Mouse (Mus musculus): Measurements from ENCODE around the gene Gm9887. TPM values are rescaled to one million over a fixed set of nuclear protein-coding genes. Genes with fewer than 3 reads are reported as not detected.

The Gm9887 gene
- polyA plus RNA-seq (2015; fragmentation: Nextera tagmentation; extraction: Ambion mirVana), result 1.7 and 2.0 TPM in 2 replicates

- peak; percentile 94 for ATAC-seq
- WGBS, result under 1% methylated on average over 110 of the region's 121 CpGs
- peak within 1 kb of the TSS; percentile 74 for H3K4me2 ChIP-seq (replicated peaks)
- peak within 1 kb of the TSS; percentile 99 for H3K4me3 ChIP-seq (replicated peaks)
- H3K27ac ChIP-seq, result peak within 1 kb of the TSS; percentile 98
- no peaks in the 10 kb centered on the region for H3K9me3 ChIP-seq
- H3K4me1 ChIP-seq (replicated peaks), result peaks cover 6% of the 10 kb centered on the region; the same call in 1 of the 2 replicates
- no peaks in the 10 kb centered on the region for H3K27me3 ChIP-seq (replicated peaks)
- H3K36me3 ChIP-seq, result no peaks in the 10 kb centered on the region
- peak within 1 kb of the TSS; percentile 95 for H3K9ac ChIP-seq
Observed at GRCm38 (mm10) chr12:69371854-69372671, at the start of gene Gm9887, which contains the start of gene Arf6. TSS of gene Gm9887 (minus strand) at chr12:69372458. TSS of gene Arf6 (plus strand) at chr12:69372150.

DNA sequence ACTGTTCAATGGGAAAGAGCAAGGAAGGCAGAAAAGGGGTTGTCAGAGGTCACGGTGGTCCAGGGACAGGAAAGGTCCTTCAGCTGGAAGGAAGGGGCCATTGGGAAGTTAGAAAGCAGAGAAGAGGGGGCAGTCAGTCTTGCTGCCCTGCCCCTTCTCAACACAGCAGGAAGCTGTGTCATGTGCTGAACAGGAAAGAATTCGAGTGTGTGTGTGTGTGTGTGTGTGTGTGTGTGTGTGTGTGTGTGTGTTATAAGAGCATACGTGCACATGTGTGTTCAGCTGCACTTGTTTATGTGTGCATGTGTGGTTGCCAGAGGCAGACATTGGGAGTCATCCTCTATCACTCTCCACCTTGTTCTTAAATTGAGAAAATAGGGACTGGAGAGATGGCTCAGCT is 48.5 kb upstream of the Gm9887 start:
- WGBS, result 59% methylated on average over 3 of the region's 3 CpGs
- peaks cover 11% of the 10 kb centered on the region; the same call in 1 of the 2 replicates for H3K4me1 ChIP-seq (replicated peaks)
- no peak overlapping the region for H3K4me2 ChIP-seq (replicated peaks)
- ATAC-seq, result no peak
- no peak overlapping the region for H3K27ac ChIP-seq
- H3K36me3 ChIP-seq, result no peaks in the 10 kb centered on the region
- no peak overlapping the region for H3K9ac ChIP-seq
- no peaks in the 10 kb centered on the region for H3K27me3 ChIP-seq (replicated peaks)
- no peaks in the 10 kb centered on the region for H3K9me3 ChIP-seq
- no peak overlapping the region for H3K4me3 ChIP-seq (replicated peaks)

GRCm38 (mm10) chr12:69419606-69420005 is 47.3 kb upstream of the Gm9887 start:
- WGBS, result 88% methylated on average over 4 of the region's 4 CpGs
- ATAC-seq, result no peak
- Histone ChIP-seq H3K4me1 (replicated peaks) (peaks cover 12% of the 10 kb centered on the region; the same call in 1 of the 2 replicates), H3K9ac (no peak overlapping the region), H3K27me3 (replicated peaks) (no peaks in the 10 kb centered on the region), H3K36me3 (no peaks in the 10 kb centered on the region), H3K4me3 (replicated peaks) (no peak overlapping the region), H3K9me3 (no peaks in the 10 kb centered on the region), H3K27ac (no peak overlapping the region), H3K4me2 (replicated peaks) (no peak overlapping the region)

DNA sequence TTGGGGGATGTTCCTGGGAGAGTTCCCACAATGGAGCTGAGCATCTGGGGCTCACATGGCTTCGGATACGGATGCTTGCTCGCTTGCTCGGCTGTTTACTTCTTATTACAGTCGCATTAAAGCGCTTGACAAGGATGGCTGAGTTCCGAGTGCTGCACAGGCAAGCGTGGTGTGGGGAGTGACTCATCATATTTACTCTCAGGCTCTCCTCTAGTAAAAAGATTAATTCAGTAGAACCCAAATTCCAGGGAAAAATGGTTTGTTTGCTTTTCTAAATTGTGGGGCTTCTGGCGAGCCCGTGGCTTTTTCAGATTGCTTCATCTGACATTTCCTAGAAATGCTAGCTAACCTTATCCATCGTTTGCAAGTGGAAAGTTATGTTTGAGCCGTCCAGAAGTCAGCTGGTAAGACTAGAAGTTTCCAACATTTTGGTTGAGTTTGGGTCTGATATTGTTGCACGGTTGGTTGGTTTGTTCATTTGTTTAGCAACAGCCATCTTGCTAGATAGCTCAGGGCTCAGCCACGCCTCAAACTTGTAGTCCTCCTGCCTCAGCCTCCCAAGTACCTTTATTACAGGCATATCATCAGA is 46.9 kb upstream of the Gm9887 start:
- ATAC-seq, result no peak
- H3K27ac ChIP-seq, result no peak overlapping the region
- H3K4me2 ChIP-seq (replicated peaks), result no peak overlapping the region
- no peaks in the 10 kb centered on the region for H3K27me3 ChIP-seq (replicated peaks)
- H3K4me3 ChIP-seq (replicated peaks), result no peak overlapping the region
- WGBS, result 54% methylated on average over 14 of the region's 14 CpGs
- peaks cover 12% of the 10 kb centered on the region; the same call in 1 of the 2 replicates for H3K4me1 ChIP-seq (replicated peaks)
- no peaks in the 10 kb centered on the region for H3K9me3 ChIP-seq
- no peak overlapping the region for H3K9ac ChIP-seq
- H3K36me3 ChIP-seq, result no peaks in the 10 kb centered on the region

- no peak for ATAC-seq
- Histone ChIP-seq H3K4me2 (replicated peaks) (no peak overlapping the region), H3K36me3 (no peaks in the 10 kb centered on the region), H3K27ac (no peak overlapping the region), H3K27me3 (replicated peaks) (no peaks in the 10 kb centered on the region), H3K9ac (no peak overlapping the region), H3K4me3 (replicated peaks) (no peak overlapping the region), H3K9me3 (no peaks in the 10 kb centered on the region), H3K4me1 (replicated peaks) (peaks cover 12% of the 10 kb centered on the region; the same call in 1 of the 2 replicates)
- 92% methylated on average over 13 of the region's 13 CpGs for WGBS
Observed at GRCm38 (mm10) chr12:69418606-69419005, 46.3 kb upstream of the Gm9887 start.

DNA sequence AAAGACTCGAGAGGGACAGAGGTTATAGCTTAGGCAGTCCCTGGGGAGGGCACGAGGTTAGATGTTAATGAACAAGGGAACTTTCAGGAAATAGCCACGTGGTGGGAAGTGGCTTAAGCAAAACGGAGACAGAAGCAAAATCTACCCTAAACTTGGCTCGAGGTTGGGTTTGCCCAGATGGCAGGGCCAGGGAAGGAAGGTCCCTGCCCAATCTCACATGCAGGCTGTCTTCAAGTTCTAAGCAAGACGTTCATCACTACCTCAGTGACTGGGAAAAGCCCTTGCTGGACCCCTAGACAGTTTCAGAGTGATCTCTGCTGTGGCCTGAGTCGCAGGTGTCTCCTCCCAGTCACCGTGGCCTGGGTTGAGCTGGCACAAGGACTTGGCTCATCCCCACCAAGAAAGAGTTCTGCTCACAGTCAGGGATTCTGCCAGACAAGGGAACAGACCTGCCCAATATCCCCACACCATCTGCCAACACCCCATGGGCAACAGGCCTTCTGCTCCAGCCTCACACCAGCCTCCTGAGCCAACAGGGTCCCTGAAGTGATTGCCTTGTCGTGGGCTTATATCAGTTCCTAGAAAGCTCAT is 45.5 kb upstream of the Gm9887 start:
- no peak overlapping the region for H3K4me2 ChIP-seq (replicated peaks)
- H3K27me3 ChIP-seq (replicated peaks), result no peaks in the 10 kb centered on the region
- H3K27ac ChIP-seq, result no peak overlapping the region
- no peak overlapping the region for H3K9ac ChIP-seq
- WGBS, result 61% methylated on average over 9 of the region's 9 CpGs
- no peak for ATAC-seq
- no peaks in the 10 kb centered on the region for H3K9me3 ChIP-seq
- H3K36me3 ChIP-seq, result no peaks in the 10 kb centered on the region
- H3K4me3 ChIP-seq (replicated peaks), result no peak overlapping the region
- H3K4me1 ChIP-seq (replicated peaks), result peaks cover 12% of the 10 kb centered on the region; the same call in 1 of the 2 replicates

GRCm38 (mm10) chr12:69416793-69417192 is 44.5 kb upstream of the Gm9887 start:
- Histone ChIP-seq H3K36me3 (no peaks in the 10 kb centered on the region), H3K4me1 (replicated peaks) (peaks cover 12% of the 10 kb centered on the region; the same call in 1 of the 2 replicates), H3K27me3 (replicated peaks) (no peaks in the 10 kb centered on the region), H3K4me3 (replicated peaks) (no peak overlapping the region), H3K9me3 (no peaks in the 10 kb centered on the region), H3K9ac (no peak overlapping the region), H3K4me2 (replicated peaks) (no peak overlapping the region), H3K27ac (no peak overlapping the region)
- peak; percentile 91 for ATAC-seq
- 51% methylated on average over 7 of the region's 7 CpGs for WGBS

GRCm38 (mm10) chr12:69414826-69415572 is 42.7 kb upstream of the Gm9887 start:
- H3K4me1 ChIP-seq (replicated peaks), result peaks cover 12% of the 10 kb centered on the region; the same call in 1 of the 2 replicates
- no peaks in the 10 kb centered on the region for H3K9me3 ChIP-seq
- H3K4me3 ChIP-seq (replicated peaks), result no peak overlapping the region
- no peak overlapping the region for H3K4me2 ChIP-seq (replicated peaks)
- H3K36me3 ChIP-seq, result no peaks in the 10 kb centered on the region
- H3K27ac ChIP-seq, result no peak overlapping the region
- WGBS, result 64% methylated on average over 4 of the region's 4 CpGs
- H3K27me3 ChIP-seq (replicated peaks), result no peaks in the 10 kb centered on the region
- ATAC-seq, result peak; percentile 38; the same call in 1 of the 2 replicates
- H3K9ac ChIP-seq, result no peak overlapping the region

- no peak overlapping the region for H3K4me2 ChIP-seq (replicated peaks)
- H3K9me3 ChIP-seq, result no peaks in the 10 kb centered on the region
- no peak overlapping the region for H3K4me3 ChIP-seq (replicated peaks)
- H3K27ac ChIP-seq, result no peak overlapping the region
- H3K9ac ChIP-seq, result no peak overlapping the region
- H3K4me1 ChIP-seq (replicated peaks), result peaks cover 8% of the 10 kb centered on the region; the same call in 1 of the 2 replicates
- H3K36me3 ChIP-seq, result no peaks in the 10 kb centered on the region
- no peaks in the 10 kb centered on the region for H3K27me3 ChIP-seq (replicated peaks)
- WGBS, result 51% methylated on average over 3 of the region's 3 CpGs
- no peak for ATAC-seq
Observed at GRCm38 (mm10) chr12:69413303-69413702, 41.0 kb upstream of the Gm9887 start.

- no peaks in the 10 kb centered on the region for H3K27me3 ChIP-seq (replicated peaks)
- ATAC-seq, result no peak
- no peaks in the 10 kb centered on the region for H3K36me3 ChIP-seq
- H3K4me1 ChIP-seq (replicated peaks), result peaks cover 6% of the 10 kb centered on the region; the same call in 1 of the 2 replicates
- WGBS, result 32% methylated on average over 4 of the region's 4 CpGs
- H3K9me3 ChIP-seq, result no peaks in the 10 kb centered on the region
- H3K4me3 ChIP-seq (replicated peaks), result no peak overlapping the region
- H3K9ac ChIP-seq, result no peak overlapping the region
- no peak overlapping the region for H3K27ac ChIP-seq
- no peak overlapping the region for H3K4me2 ChIP-seq (replicated peaks)
Observed at GRCm38 (mm10) chr12:69411936-69412335, 39.7 kb upstream of the Gm9887 start.

DNA sequence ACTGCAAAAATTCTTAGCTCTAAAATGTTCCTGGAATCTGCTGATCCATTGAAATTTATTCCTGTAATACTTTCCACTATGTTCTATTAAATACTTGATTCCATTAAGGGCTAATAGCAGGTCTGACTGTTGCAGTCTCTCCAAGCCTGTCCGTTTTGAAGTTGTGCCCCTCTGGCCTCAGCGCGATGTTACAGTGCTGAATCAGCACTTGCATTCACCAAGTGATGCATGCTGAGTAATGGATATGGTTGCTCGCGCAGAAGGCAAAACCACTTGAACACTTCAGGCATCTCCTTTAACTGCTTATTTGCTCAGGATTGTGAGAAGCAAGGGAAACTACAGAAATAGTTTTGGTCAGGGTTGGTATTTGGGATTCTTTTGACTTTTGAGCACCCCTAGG is 38.5 kb upstream of the Gm9887 start:
- ATAC-seq, result no peak
- no peak overlapping the region for H3K27ac ChIP-seq
- peaks cover 6% of the 10 kb centered on the region; the same call in 1 of the 2 replicates for H3K4me1 ChIP-seq (replicated peaks)
- no peak overlapping the region for H3K4me3 ChIP-seq (replicated peaks)
- H3K4me2 ChIP-seq (replicated peaks), result no peak overlapping the region
- H3K9me3 ChIP-seq, result no peaks in the 10 kb centered on the region
- WGBS, result 65% methylated on average over 5 of the region's 5 CpGs
- H3K9ac ChIP-seq, result no peak overlapping the region
- H3K27me3 ChIP-seq (replicated peaks), result no peaks in the 10 kb centered on the region
- H3K36me3 ChIP-seq, result no peaks in the 10 kb centered on the region
